Mouse (Mus musculus) cerebellum, adult 2 months (tissue): ENCODE measurements around the gene Mrps18c. TPM values are rescaled to one million over a fixed set of nuclear protein-coding genes. Genes with fewer than 3 reads are reported as not detected.
A peak's percentile ranks its signal among the peaks of the same experiment; 100 is the strongest.

Experiments used
- DNase-seq, 2 experiments: peaks; one replicate each; pipeline ENCODE4 v3.0.0; 2021
- H3K27ac ChIP-seq: fragments of 200-500 bp; 2 replicates; pipeline ENCODE4 v1.5.1; 2012; ENCODE audit warnings: low read length, control low read depth, inconsistent platforms; ENCODE audit not compliant: insufficient read depth
- H3K27me3 ChIP-seq: fragments of 200-500 bp; 2 replicates; pipeline ENCODE4 v1.6.1; 2012; ENCODE audit warnings: inconsistent platforms, mild to moderate bottlenecking, low read length, moderate library complexity; ENCODE audit not compliant: control insufficient read depth, insufficient read depth
- H3K4me1 ChIP-seq: fragments of 200-500 bp; 2 replicates; pipeline ENCODE4 v1.6.1; 2011; ENCODE audit warnings: low read length; ENCODE audit not compliant: control insufficient read depth, insufficient read depth
- H3K4me3 ChIP-seq: fragments of 200-500 bp; replicated peaks from 2 replicates; pipeline ENCODE3; 2011; ENCODE audit warnings: mild to moderate bottlenecking, low read depth, low read length, control low read depth; ENCODE audit not compliant: insufficient read depth
- CTCF ChIP-seq: fragments of 200-500 bp; IDR thresholded peaks from 2 replicates; pipeline ENCODE4 v1.5.1; 2011; ENCODE audit warnings: low read depth, mild to moderate bottlenecking, control low read depth, low read length, moderate library complexity, borderline replicate concordance; ENCODE audit not compliant: insufficient read depth
- POLR2A ChIP-seq: fragments of 200-500 bp; IDR thresholded peaks from 2 replicates; pipeline ENCODE4 v1.6.1; 2011; ENCODE audit warnings: low read length, control low read depth, borderline replicate concordance; ENCODE audit not compliant: insufficient read depth
- WGBS: fragments of 180-500 bp; shearing (Covaris S2); methylation state at CpG from one replicate; pipeline ENCODE4 v1.1.7; 2018; 5-methylcytosine and 5-hydroxymethylcytosine counted together
- polyA plus RNA-seq: library from polyadenylated mRNA; depleted of rRNA; stranded (reverse); fragments of >200 nt; gene quantifications from 2 replicates; pipeline ENCODE4 v1.2.3, GENCODE M21; 2012; rRNA removed

Gene Mrps18c
- polyA plus RNA-seq, 1 experiment = 42.4 TPM

DNA sequence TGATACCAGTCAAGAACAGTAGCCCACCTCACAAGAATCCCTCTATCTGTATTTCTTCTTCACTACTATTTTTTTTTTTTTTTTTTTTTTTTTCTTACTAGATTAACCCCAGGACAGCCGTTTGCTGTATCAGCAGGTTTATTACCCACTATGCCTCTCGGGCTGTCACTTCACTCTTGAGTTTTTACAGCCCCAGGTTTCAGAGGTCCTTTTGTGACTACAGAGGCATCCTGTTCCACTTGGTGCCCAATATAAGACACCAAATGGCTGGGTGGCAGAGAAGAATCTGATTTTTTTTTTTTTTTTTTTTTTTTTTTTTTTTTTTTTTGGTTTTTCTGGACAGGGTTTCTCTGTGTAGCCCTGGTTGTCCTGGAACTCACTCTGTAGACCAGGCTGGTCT lies 48.7 kb downstream of the Mrps18c start:
- H3K4me3 ChIP-seq = peak overlapping the region; percentile 55
- no peak overlapping the region for H3K27ac ChIP-seq
- DNase-seq = no peak
- TF ChIP-seq CTCF = no peak
- no peak for TF ChIP-seq POLR2A
- no peaks in the 10 kb centered on the region for H3K4me1 ChIP-seq
- WGBS = 23% methylated on average over 2 of the region's 2 CpGs
- 0 out of 2 replicates have a peak, but pooled peaks cover 2% of the 10 kb centered on the region for H3K27me3 ChIP-seq

DNA sequence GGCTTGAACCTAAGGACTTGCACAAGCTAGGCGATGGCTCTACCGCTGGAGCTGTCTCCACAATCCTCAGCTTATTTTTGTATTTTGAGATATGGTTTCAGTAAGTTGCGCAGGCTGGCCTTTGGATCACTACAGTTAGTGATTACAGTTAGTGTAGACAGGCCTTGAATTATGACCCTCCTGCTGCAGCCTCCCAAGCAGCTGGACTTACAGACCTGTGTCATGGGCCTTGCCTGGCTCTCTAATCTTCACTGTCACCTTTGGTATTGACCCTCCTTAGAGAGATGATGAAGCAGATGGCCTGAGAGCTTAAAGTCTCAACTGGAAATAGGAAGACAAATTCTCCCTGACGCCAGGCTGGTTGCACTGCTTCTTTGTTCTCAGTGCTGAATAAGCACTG lies 55.5 kb downstream of the Mrps18c start:
- TF ChIP-seq CTCF (no peak), POLR2A (no peak)
- no peak for DNase-seq
- WGBS = 88% methylated on average over 4 of the region's 4 CpGs
- no peaks in the 10 kb centered on the region for H3K4me1 ChIP-seq
- no peaks in the 10 kb centered on the region for H3K27me3 ChIP-seq
- no peak overlapping the region for H3K4me3 ChIP-seq
- no peak overlapping the region for H3K27ac ChIP-seq

Other genes with a start within 250 kb of the Mrps18c start
- 0.72 and 0.74 TPM in 2 replicates for gene Plac8, start 226.4 kb upstream of the Mrps18c start, polyA plus RNA-seq
- gene Coq2, start 123.5 kb upstream of the Mrps18c start, polyA plus RNA-seq = 108 and 112 TPM in 2 replicates
- 0.35 and 0.67 TPM in 2 replicates for gene Hpse, start 78.9 kb upstream of the Mrps18c start, polyA plus RNA-seq
- 47.5 and 51.6 TPM in 2 replicates for gene Helq, start within 50 bp of the Mrps18c start, polyA plus RNA-seq
- gene Abraxas1, start 22.3 kb downstream of the Mrps18c start, polyA plus RNA-seq = 9.3 and 10.1 TPM in 2 replicates
- 6.7 TPM in 2 replicates for gene Gpat3, start 47.1 kb downstream of the Mrps18c start, polyA plus RNA-seq